Mouse (Mus musculus) neural tube, embryonic 14.5 days (tissue): ENCODE results near the gene Ptprn. TPM values are rescaled to one million over a fixed set of nuclear protein-coding genes. Genes with fewer than 3 reads are reported as not detected.

Source experiments
- ATAC-seq: fragments of 200-750 bp; cut with Nextera tagmentation; 2 replicates; pipeline ENCODE4 v1.8.0; 2017; ENCODE audit warnings: low read depth, mild to moderate bottlenecking, moderate TSS enrichment, moderate library complexity
- H3K27ac ChIP-seq: fragments of 300-500 bp; sonication (generic); 2 replicates; pipeline ENCODE4 v1.5.1; 2014; ENCODE audit warnings: low read depth, mild to moderate bottlenecking, control low read depth, low read length, moderate library complexity, mixed read lengths
- H3K27me3 ChIP-seq: fragments of 300-500 bp; sonication (generic); 2 replicates; pipeline ENCODE4 v1.6.1; 2014; ENCODE audit warnings: low read length; ENCODE audit not compliant: control insufficient read depth, insufficient read depth
- H3K36me3 ChIP-seq: fragments of 300-500 bp; sonication (generic); 2 replicates; pipeline ENCODE4 v1.6.1; 2014; ENCODE audit warnings: low read length, mixed read lengths; ENCODE audit not compliant: control insufficient read depth, insufficient read depth
- H3K4me1 ChIP-seq: fragments of 300-500 bp; sonication (generic); 2 replicates; pipeline ENCODE4 v1.6.1; 2014; ENCODE audit warnings: low read length; ENCODE audit not compliant: control insufficient read depth, insufficient read depth
- H3K4me2 ChIP-seq: fragments of 300-500 bp; sonication (generic); 2 replicates; pipeline ENCODE4 v1.6.1; 2014; ENCODE audit warnings: mild to moderate bottlenecking, low read depth, low read length, control low read depth
- H3K4me3 ChIP-seq: fragments of 300-500 bp; sonication (generic); 2 replicates; pipeline ENCODE4 v1.5.1; 2014; ENCODE audit warnings: low read depth, low read length, control low read depth, mixed read lengths
- H3K9ac ChIP-seq: fragments of 300-500 bp; sonication (generic); replicated peaks from 2 replicates; pipeline ENCODE4 v1.6.1; 2014; ENCODE audit warnings: low read depth, mild to moderate bottlenecking, control low read depth, low read length, mixed read lengths
- H3K9me3 ChIP-seq: fragments of 300-500 bp; sonication (generic); 2 replicates; pipeline ENCODE4 v1.6.1; 2016; ENCODE audit warnings: low read length; ENCODE audit not compliant: control insufficient read depth
- WGBS: fragments of 180-500 bp; shearing (Covaris S2); extraction: QIAGEN DNeasy Blood & Tissue Kit; methylation state at CpG from one replicate; pipeline ENCODE4 v1.1.7; 2014; 5-methylcytosine and 5-hydroxymethylcytosine counted together
- polyA plus RNA-seq: library from polyadenylated mRNA; unstranded; fragments of >200 nt; fragmentation: Nextera tagmentation; extraction: Ambion mirVana; gene quantifications from 2 replicates; pipeline ENCODE4 v1.2.1, GENCODE M21; 2014

Gene Ptprn
- polyA plus RNA-seq, 1 experiment from 2014 or later = 25.4 TPM

GRCm38 (mm10) chr1:75289888-75290431, 25.7 kb upstream of the Ptprn start:
- H3K9ac ChIP-seq = no peak overlapping the region
- H3K27ac ChIP-seq = peak overlapping the region; percentile 78
- peaks cover 22% of the 10 kb centered on the region for H3K4me1 ChIP-seq
- ATAC-seq = no peak
- peak overlapping the region; percentile 20; the same call in 1 of the 2 replicates for H3K4me2 ChIP-seq
- no peaks in the 10 kb centered on the region for H3K27me3 ChIP-seq
- no peaks in the 10 kb centered on the region for H3K9me3 ChIP-seq
- no peaks in the 10 kb centered on the region for H3K36me3 ChIP-seq
- H3K4me3 ChIP-seq = no peak overlapping the region
- 24% methylated on average over 8 of the region's 8 CpGs for WGBS

GRCm38 (mm10) chr1:75289376-75289775, 25.1 kb upstream of the Ptprn start:
- Histone ChIP-seq H3K9ac (0 out of 2 replicates have a peak overlapping the region, but pooled peaks have one; percentile 3), H3K27ac (peak overlapping the region; percentile 78), H3K4me1 (peaks cover 22% of the 10 kb centered on the region), H3K27me3 (no peaks in the 10 kb centered on the region), H3K36me3 (no peaks in the 10 kb centered on the region), H3K9me3 (no peaks in the 10 kb centered on the region), H3K4me3 (no peak overlapping the region), H3K4me2 (peak overlapping the region; percentile 20; the same call in 1 of the 2 replicates)
- 5% methylated on average over 7 of the region's 7 CpGs for WGBS
- ATAC-seq = peak; percentile 96

- ATAC-seq = no peak
- Histone ChIP-seq H3K4me1 (peaks cover 16% of the 10 kb centered on the region), H3K27ac (no peak overlapping the region), H3K9ac (no peak overlapping the region), H3K4me2 (no peak overlapping the region), H3K36me3 (no peaks in the 10 kb centered on the region), H3K9me3 (no peaks in the 10 kb centered on the region), H3K4me3 (no peak overlapping the region), H3K27me3 (no peaks in the 10 kb centered on the region)
- 86% methylated on average over 7 of the region's 7 CpGs for WGBS
Measured at GRCm38 (mm10) chr1:75284911-75285310, 20.6 kb upstream of the Ptprn start.

- Histone ChIP-seq H3K4me3 (no peak overlapping the region), H3K9ac (no peak overlapping the region), H3K4me2 (no peak overlapping the region), H3K36me3 (no peaks in the 10 kb centered on the region), H3K27me3 (no peaks in the 10 kb centered on the region), H3K4me1 (no peaks in the 10 kb centered on the region), H3K9me3 (no peaks in the 10 kb centered on the region), H3K27ac (no peak overlapping the region)
- ATAC-seq = no peak
- 57% methylated on average over 5 of the region's 5 CpGs for WGBS
Measured at GRCm38 (mm10) chr1:75283017-75283416, 18.7 kb upstream of the Ptprn start.

GRCm38 (mm10) chr1:75278228-75278627, 13.9 kb upstream of the Ptprn start, which contains the start of gene Resp18:
Gene Resp18 (minus strand): TSS chr1:75278415.
- Histone ChIP-seq H3K4me3 (peak within 1 kb of the TSS; percentile 41), H3K9ac (peak within 1 kb of the TSS; percentile 51), H3K27me3 (no peaks in the 10 kb centered on the region; the same call in 1 of the 2 replicates), H3K36me3 (no peaks in the 10 kb centered on the region), H3K27ac (peak within 1 kb of the TSS; percentile 44), H3K4me1 (no peaks in the 10 kb centered on the region), H3K4me2 (peak within 1 kb of the TSS; percentile 53), H3K9me3 (no peaks in the 10 kb centered on the region)
- 3% methylated on average over 13 of the region's 13 CpGs for WGBS
- peak; percentile 66 for ATAC-seq

- 4% methylated on average over 23 of the region's 23 CpGs for WGBS
- peak overlapping the region; percentile 53 for H3K4me2 ChIP-seq
- no peaks in the 10 kb centered on the region; the same call in 1 of the 2 replicates for H3K27me3 ChIP-seq
- no peaks in the 10 kb centered on the region for H3K4me1 ChIP-seq
- peak; percentile 84 for ATAC-seq
- peak overlapping the region; percentile 51 for H3K9ac ChIP-seq
- H3K27ac ChIP-seq = peak overlapping the region; percentile 44
- H3K4me3 ChIP-seq = peak overlapping the region; percentile 41
- H3K9me3 ChIP-seq = no peaks in the 10 kb centered on the region
- H3K36me3 ChIP-seq = no peaks in the 10 kb centered on the region
Measured at GRCm38 (mm10) chr1:75277195-75278188, 13.2 kb upstream of the Ptprn start.

- no peaks in the 10 kb centered on the region for H3K36me3 ChIP-seq
- WGBS = 2% methylated on average over 40 of the region's 40 CpGs
- peak overlapping the region; percentile 68 for H3K4me2 ChIP-seq
- 0 out of 2 replicates have a peak, but pooled peaks cover 6% of the 10 kb centered on the region for H3K4me1 ChIP-seq
- no peak overlapping the region for H3K27ac ChIP-seq
- H3K9ac ChIP-seq = peak overlapping the region; percentile 55
- no peaks in the 10 kb centered on the region for H3K9me3 ChIP-seq
- peak overlapping the region; percentile 46 for H3K4me3 ChIP-seq
- peaks cover 3% of the 10 kb centered on the region; the same call in 1 of the 2 replicates for H3K27me3 ChIP-seq
- peak; percentile 60 for ATAC-seq
Measured at GRCm38 (mm10) chr1:75262969-75263951, 1.0 kb downstream of the Ptprn start.

- Histone ChIP-seq H3K27ac (no peak overlapping the region), H3K27me3 (peaks cover 3% of the 10 kb centered on the region; the same call in 1 of the 2 replicates), H3K9me3 (no peaks in the 10 kb centered on the region), H3K4me1 (0 out of 2 replicates have a peak, but pooled peaks cover 6% of the 10 kb centered on the region), H3K9ac (no peak overlapping the region), H3K4me2 (no peak overlapping the region), H3K36me3 (no peaks in the 10 kb centered on the region), H3K4me3 (no peak overlapping the region)
- ATAC-seq = no peak
Measured at GRCm38 (mm10) chr1:75261278-75261677, 3.0 kb downstream of the Ptprn start.
